Mouse (Mus musculus): ENCODE measurements at regions not wholly inside any gene's neighbourhood (a gene's known extent, or its start where the extent isn't known, plus 50 kb on each side); places are given as distances from the start of the nearest gene placed in this dataset.
"Not testable (repeated sequence)": the region's sequence is repeated elsewhere in the genome, so short reads cannot be mapped to it uniquely, and the experiment has no call there.

- DNase-seq (ENCODE audit: low spot score in 2 of 2) = not testable (repeated sequence)
Observed at GRCm38 (mm10) chr11:40159161-40159560, 535.8 kb downstream of the Mat2b start.

- DNase-seq (ENCODE audit: low spot score in 2 of 2) = peak in 1 of 2 experiments; percentile 3
Observed at GRCm38 (mm10) chr11:40149312-40149711, 545.7 kb downstream of the Mat2b start.

- DNase-seq (ENCODE audit: low spot score in 2 of 2) = no peak
Observed at GRCm38 (mm10) chr11:40137803-40138202, 557.2 kb downstream of the Mat2b start.

DNA sequence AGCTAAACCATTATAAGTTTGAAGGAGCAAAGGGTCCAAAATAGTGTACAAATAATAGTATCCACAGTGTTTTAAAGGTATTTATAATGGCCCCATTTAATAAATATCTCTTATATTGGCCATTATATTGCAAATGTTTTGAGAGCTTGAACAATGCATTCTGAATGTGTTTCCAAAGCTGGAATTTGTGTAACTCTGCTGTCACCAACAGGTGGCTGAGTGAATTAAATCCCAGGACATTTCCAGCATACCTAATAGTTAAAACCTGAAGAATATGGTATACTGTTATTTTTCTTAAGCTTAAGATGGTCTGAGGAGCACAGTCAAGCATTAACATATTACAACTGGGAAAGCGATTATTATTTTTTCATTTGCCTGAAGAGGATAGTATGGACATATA, 592.4 kb downstream of the Mat2b start:
- no peak for DNase-seq (ENCODE audit: low spot score in 2 of 2)

- DNase-seq (ENCODE audit: low spot score in 2 of 2) = no peak
Observed at GRCm38 (mm10) chr11:40074317-40074716, 620.7 kb downstream of the Mat2b start.

DNA sequence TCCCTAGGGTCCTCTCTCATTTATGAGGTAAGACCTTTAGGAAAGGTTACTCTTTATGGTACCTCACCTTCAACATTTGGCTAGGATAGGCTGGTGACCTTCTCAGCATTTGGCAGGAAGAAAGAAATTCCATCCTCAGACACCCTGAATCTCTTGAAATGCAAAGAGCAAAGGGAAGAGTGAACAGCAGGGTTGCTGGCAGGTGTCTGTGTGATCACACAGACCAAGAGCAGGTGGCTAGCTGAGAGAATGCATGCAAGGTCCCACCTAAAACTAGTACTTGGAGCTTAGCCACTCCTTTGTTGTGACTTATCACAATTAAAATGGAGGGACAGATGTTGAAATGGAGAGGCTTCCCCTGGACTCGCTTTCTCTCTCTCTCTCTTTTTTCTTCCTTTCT, 644.5 kb downstream of the Mat2b start:
- DNase-seq (ENCODE audit: low spot score in 2 of 2) = no peak

DNA sequence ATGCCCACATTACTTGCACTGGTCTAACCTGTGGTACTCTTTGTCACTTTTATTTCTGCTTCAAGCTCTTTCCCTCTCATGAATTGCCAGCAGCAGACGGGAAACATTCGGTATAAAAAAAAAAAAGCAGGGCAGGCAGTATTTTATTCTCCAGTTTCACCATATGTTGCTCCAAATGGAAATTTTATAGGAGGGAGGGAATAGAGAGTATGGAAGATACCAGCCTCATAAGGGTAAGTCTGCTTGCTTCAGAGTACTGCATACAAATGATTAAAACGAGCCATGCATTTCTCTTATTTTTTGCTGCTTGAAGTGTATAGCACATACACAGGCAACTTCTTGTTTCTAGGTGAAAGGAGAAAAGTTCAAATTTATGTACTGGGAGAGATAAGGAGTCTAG, 667.5 kb downstream of the Mat2b start:
- no peak for DNase-seq (ENCODE audit: low spot score in 2 of 2)

GRCm38 (mm10) chr11:39999483-39999882, 695.5 kb downstream of the Mat2b start:
- DNase-seq (ENCODE audit: low spot score in 2 of 2) = no peak

DNA sequence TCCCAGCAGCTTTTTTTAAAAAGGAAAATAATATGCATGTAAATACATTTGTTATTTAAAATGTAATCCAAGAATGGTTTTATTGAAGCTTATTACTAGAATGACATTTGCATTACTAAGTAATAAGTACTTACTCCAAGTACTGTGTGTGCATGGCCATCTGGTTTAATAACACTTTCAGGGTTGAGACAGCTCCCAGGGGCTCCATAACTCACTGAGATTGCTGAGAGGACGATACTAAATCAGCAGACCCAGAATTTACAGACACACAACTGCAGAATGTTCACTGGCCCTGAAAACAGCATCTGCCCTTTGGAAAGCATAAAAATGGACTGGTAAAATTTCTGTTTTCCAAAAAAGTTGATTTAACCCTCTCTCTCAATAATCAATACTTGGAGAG, 696.4 kb downstream of the Mat2b start:
- no peak for DNase-seq (ENCODE audit: low spot score in 2 of 2)

DNA sequence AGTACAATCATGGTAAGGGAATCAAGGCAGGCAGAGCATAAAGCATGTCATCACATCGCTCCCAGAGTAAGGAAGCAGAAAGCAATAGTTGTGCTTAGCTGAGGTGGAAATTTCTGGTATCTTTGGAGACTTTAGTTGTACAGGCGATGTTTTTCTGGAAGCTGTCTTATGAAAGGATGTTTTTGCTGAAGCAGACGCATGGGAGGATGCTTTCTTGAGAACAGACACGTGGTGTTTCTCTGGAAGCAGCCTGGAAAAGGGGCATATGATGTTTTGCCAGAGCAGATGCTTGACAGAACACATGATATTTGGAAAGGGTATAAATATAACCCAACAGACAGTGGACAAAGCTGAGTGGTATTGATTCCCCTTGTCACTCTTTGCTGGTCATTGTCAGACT, 722.4 kb downstream of the Mat2b start:
- no peak for DNase-seq (ENCODE audit: low spot score in 2 of 2)

- DNase-seq (ENCODE audit: low spot score in 2 of 2) = no peak
Observed at GRCm38 (mm10) chr11:39963705-39964104, 731.3 kb downstream of the Mat2b start.

- no peak for DNase-seq (ENCODE audit: low spot score in 2 of 2)
Observed at GRCm38 (mm10) chr11:39954426-39954825, 740.6 kb downstream of the Mat2b start.

- no peak for DNase-seq (ENCODE audit: low spot score in 2 of 2)
Observed at GRCm38 (mm10) chr11:39944196-39944595, 750.8 kb downstream of the Mat2b start.

DNA sequence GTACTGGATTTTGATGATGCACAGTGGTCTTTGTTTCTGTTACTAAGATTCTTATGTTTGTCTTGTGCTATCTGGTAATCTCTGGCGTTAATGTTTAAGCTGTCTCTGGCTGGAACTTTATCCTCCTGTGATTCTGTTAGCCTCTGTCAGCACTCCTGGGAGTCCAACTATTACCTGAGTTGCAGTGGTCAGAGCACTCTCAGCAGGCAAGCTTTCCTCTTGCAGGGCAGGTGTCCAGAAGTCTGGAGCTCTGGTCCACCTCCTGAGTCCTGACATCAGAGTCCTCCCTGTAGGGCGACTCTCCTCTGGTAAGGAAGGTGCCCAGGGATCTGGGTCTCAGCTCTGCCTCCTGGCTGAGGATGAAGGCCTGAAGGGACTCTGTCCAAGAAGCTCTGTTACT, 760.8 kb downstream of the Mat2b start:
- DNase-seq (ENCODE audit: low spot score in 2 of 2) = no peak

DNA sequence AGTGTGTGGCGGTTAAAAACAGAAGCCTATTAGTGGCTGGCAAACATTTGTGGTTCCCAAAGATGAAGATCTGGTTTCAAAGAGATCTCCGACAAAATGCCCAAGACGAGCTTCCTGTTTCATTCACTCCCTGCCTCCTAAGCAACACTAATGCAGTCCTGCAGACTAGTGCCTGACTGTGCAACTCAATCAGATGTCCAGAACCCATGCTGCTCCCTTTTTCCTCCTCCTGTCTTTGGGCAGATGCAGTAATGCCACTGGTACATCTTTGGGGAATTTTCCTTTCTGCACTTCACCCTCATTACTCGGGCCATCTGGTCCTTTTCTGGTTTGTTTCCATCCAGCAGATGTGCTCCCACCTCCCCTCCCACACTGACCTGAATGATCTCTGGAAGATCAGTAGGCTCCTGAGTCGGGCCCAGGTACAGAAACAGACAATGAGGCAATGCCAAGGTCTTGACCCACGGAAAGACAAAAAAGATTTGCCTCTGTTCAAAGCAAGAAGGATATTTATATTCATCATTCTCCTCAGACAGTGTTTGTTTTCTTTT, 771.0 kb downstream of the Mat2b start:
- no peak for DNase-seq (ENCODE audit: low spot score in 2 of 2)

- DNase-seq (ENCODE audit: low spot score in 2 of 2) = no peak
Observed at GRCm38 (mm10) chr11:39917716-39918347, 777.2 kb downstream of the Mat2b start.

DNA sequence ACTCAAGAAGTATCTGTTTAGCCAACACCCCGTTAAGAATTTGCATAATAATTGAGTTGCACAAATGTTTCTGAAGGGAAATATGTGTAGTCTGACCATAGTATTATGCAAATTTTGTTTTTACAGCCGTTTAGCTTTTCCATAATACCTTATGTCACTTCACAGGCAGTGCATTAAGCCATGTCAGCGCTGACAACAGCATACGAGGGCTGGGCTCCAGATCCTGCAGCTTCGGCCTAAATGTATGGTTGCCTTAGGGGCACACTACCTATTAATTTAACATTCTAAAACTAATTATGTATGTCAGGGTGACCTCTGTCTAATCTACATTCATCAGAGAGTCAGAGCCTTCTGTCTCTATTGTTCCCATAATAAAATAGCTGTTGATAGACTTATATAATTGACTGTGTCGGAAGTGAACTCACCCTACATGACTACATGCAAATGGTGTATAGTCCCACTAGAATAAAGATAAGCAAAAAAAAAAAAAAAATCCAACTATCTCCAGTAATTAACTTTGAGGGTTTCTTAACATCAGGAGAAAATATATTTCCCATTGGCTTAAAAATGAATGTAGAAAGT, 795.3 kb downstream of the Mat2b start:
- DNase-seq (ENCODE audit: low spot score in 2 of 2) = no peak

DNA sequence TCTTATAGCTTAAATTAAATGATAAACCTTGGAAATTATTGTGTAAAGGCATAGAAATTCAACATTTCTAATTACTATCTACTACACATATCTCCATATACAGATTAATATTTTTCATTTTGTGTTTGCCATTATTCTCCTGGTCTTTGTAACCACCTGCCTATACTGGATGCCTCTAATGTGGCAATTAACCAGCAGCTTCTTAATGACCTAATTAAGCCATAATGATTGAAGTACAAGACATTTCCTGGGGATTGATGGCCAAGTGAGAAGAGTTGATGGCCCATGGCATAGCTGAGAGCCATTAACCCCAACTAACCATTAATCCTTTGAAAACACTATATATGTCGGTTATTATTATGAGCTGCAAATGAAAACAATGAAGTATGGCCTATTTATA, 811.7 kb downstream of the Mat2b start:
- no peak for DNase-seq (ENCODE audit: low spot score in 2 of 2)

DNA sequence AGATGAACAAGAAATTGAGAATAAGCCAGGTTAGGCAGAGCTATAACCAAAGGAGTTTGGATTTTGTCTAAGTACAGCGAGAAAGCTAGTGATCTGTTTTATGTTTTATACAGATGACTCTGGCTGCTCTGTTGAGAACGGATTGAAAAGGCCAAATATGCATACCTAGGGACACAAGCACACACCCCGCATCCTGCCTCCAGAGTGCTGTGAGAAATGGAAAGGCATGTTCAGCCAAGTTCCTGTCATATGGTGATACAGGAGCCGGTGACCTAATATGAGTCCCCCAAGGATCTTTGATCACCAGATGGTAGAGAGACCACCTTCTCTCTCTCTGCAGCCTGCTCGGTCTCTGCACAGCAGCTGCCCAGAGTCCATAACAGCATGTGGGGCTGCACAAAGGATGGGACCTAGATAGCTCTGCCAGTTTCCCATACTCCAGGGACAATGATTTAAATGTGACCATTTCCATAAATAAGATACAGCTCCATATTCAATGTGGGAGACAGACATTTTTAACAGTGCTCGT, 826.5 kb downstream of the Mat2b start:
- no peak for DNase-seq (ENCODE audit: low spot score in 2 of 2)
